Mouse (Mus musculus) kidney, adult 2 months (tissue): ENCODE data around the gene Dohh.
A peak's percentile ranks its signal among the peaks of the same experiment; 100 is the strongest.

Source experiments
- CTCF ChIP-seq: fragments of 200-500 bp; conservative IDR thresholded peaks from 2 replicates; pipeline ENCODE4 v1.5.1; 2011; ENCODE audit warnings: low read depth, mild to moderate bottlenecking, control low read depth, low read length, moderate library complexity, mixed read lengths; ENCODE audit not compliant: insufficient read depth, insufficient read length
- POLR2A ChIP-seq: fragments of 200-500 bp; IDR thresholded peaks from one replicate; pipeline ENCODE4 v1.6.1; 2011; ENCODE audit warnings: low read depth, low read length, control low read depth

DNA sequence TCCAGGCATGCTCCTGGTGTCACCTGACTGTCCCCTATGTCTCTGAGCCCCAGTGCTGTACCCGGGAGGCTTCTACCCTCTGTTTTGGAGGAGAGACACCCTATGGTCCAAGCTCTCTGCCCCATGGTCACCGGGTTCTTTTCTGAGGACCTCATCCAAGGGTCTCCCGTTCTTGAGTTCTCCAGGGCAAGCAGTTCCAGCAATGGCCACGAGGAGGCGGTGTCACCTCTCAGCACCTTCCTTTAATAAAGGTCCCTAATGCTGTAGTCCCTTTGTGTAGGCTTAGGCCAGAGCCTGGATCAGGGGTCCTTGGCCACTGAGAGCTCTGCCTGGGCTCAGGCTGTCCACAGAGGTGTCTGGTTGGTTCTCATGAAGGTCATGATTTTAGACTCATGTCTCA is 10.9 kb downstream of the Dohh start:
- no peak for TF ChIP-seq POLR2A
- TF ChIP-seq CTCF = peak; percentile 86
